Mouse (Mus musculus) gastrocnemius, postnatal 36 days (tissue): ENCODE measurements around the gene Gm49378. TPM values are rescaled to one million over a fixed set of nuclear protein-coding genes. Genes with fewer than 3 reads are reported as not detected.

Experiments
- DNase-seq, 2 experiments: peaks; one replicate each; pipeline ENCODE4 v3.0.0; 2022
- intact Hi-C: fragments of 180-260 bp; cut with DNase I; formaldehyde crosslinking; loops from one replicate; pipeline ENCODE4 v1.15.1; 2025
- total RNA-seq, 2 experiments: library from RNA; stranded (reverse); gene quantifications; 2 replicates each; pipeline ENCODE4 v1.2.3; 2021

Gene Gm49378
- total RNA-seq, 2 experiments from 2014 or later: 1.0 TPM; not detected in 1

- DNase-seq: peak; percentile 91 to 93
- intact Hi-C loops: loop anchor here (5.0 kb wide), 1 partner anchor 41 kb away; no protein-coding TSS in a partner anchor
Measured at GRCm38 (mm10) chr14:55591331-55591891, 46.3 kb downstream of the Gm49378 start, which contains the start of gene Rnf31. TSS of gene Rnf31 (plus strand) at chr14:55591708.

GRCm38 (mm10) chr14:55590748-55591330 lies 46.9 kb downstream of the Gm49378 start, which contains the start of gene Psme2:
TSS of gene Psme2 (minus strand) at chr14:55591113.
- DNase-seq: peak; percentile 89 to 93
- intact Hi-C loops: loop anchor here (5.0 kb wide), 1 partner anchor 41 kb away; no protein-coding TSS in a partner anchor

GRCm38 (mm10) chr14:55589771-55590448 lies 47.8 kb downstream of the Gm49378 start:
- DNase-seq: no peak
- intact Hi-C loops: loop anchor here (5.0 kb wide), 1 partner anchor 42 kb away; no protein-coding TSS in a partner anchor

GRCm38 (mm10) chr14:55589271-55589670 lies 48.4 kb downstream of the Gm49378 start:
- intact Hi-C loops: no loop called here
- no peak for DNase-seq

GRCm38 (mm10) chr14:55586149-55586548 lies 51.5 kb downstream of the Gm49378 start:
- no peak for DNase-seq
- intact Hi-C loops: no loop called here

- intact Hi-C loops: no loop called here
- no peak for DNase-seq
Measured at GRCm38 (mm10) chr14:55585566-55585960, 52.1 kb downstream of the Gm49378 start.

GRCm38 (mm10) chr14:55584702-55585565 lies 52.8 kb downstream of the Gm49378 start, which contains the start of gene Emc9:
TSS of gene Emc9 (minus strand) at chr14:55585302.
- DNase-seq: peak; percentile 69 to 81
- intact Hi-C loops: no loop called here

GRCm38 (mm10) chr14:55584303-55584701 lies 53.4 kb downstream of the Gm49378 start:
- no peak for DNase-seq
- intact Hi-C loops: no loop called here

- peak in 1 of 2 experiments; percentile 2 for DNase-seq
Measured at GRCm38 (mm10) chr14:55581981-55582681, 55.6 kb downstream of the Gm49378 start.

GRCm38 (mm10) chr14:55580731-55581130 lies 57.0 kb downstream of the Gm49378 start:
- intact Hi-C loops: no loop called here
- DNase-seq: peak in 1 of 2 experiments; percentile 2

More at GRCm38 (mm10) chr14:55581981-55582681, 55.6 kb downstream of the Gm49378 start:
- intact Hi-C loops: no loop called here

GRCm38 (mm10) chr14:55579511-55580496 lies 57.9 kb downstream of the Gm49378 start:
- intact Hi-C loops: no loop called here
- DNase-seq: peak in 1 of 2 experiments; percentile 3

Other genes starting within 250 kb of the Gm49378 start
- 10 to 100 TPM; 43.3 to 50.8 TPM for gene Dhrs4, start 159.1 kb downstream of the Gm49378 start, total RNA-seq
- gene Carmil3, start 147.2 kb downstream of the Gm49378 start, total RNA-seq: under 1 TPM; 0.47 to 0.89 TPM
- not detected for gene Cpne6, start 127.5 kb downstream of the Gm49378 start, total RNA-seq
- gene Nrl, start 112.9 kb downstream of the Gm49378 start, total RNA-seq: not detected
- 1 to 10 TPM; 4.2 to 4.5 TPM for gene Pck2, start 97.6 kb downstream of the Gm49378 start, total RNA-seq
- 100 to 1,000 TPM; 102 to 123 TPM for gene Dcaf11, start 77.9 kb downstream of the Gm49378 start, total RNA-seq
- gene A730061H03Rik, start 77.5 kb downstream of the Gm49378 start, total RNA-seq: not detected
- gene Fitm1, start 62.3 kb downstream of the Gm49378 start, total RNA-seq: 100 to 1,000 TPM; 296 to 299 TPM
- gene Psme1, start 59.8 kb downstream of the Gm49378 start, total RNA-seq: 10 to 100 TPM; 67.4 to 69.7 TPM
- gene Emc9, start 52.6 kb downstream of the Gm49378 start, total RNA-seq: 10 to 100 TPM; 29.6 to 34.6 TPM
- 10 to 100 TPM; 55.2 to 59.5 TPM for gene Psme2, start 46.8 kb downstream of the Gm49378 start, total RNA-seq
- gene Rnf31, start 46.2 kb downstream of the Gm49378 start, total RNA-seq: 10 to 100 TPM; 18.8 to 19.6 TPM
- gene Irf9, start 34.3 kb downstream of the Gm49378 start, total RNA-seq: 1 to 10 TPM; 4.1 to 4.6 TPM
- gene Rec8, start 19.9 kb downstream of the Gm49378 start, total RNA-seq: not detected
- gene Ipo4, start 1.9 kb downstream of the Gm49378 start, total RNA-seq: 10 to 100 TPM; 62.1 to 66.9 TPM
- gene Tm9sf1, start 5.9 kb upstream of the Gm49378 start, total RNA-seq: 10 to 100 TPM; 15.0 to 15.2 TPM
- gene Tssk4, start 12.3 kb upstream of the Gm49378 start, total RNA-seq: under 1 TPM in 1 of 2 experiments, not detected in 1; 0.23 TPM
- 10 to 100 TPM; 14.2 to 16.8 TPM for gene Mdp1, start 22.6 kb upstream of the Gm49378 start, total RNA-seq
- 1 to 10 TPM; 1.9 to 2.6 TPM for gene Gmpr2, start 34.0 kb upstream of the Gm49378 start, total RNA-seq
- 100 to 1,000 TPM; 174 to 184 TPM for gene Nedd8, start 34.2 kb upstream of the Gm49378 start, total RNA-seq
- 10 to 100 TPM in 1 of 2 experiments, 1 to 10 TPM in 1; 9.4 to 10.8 TPM for gene Tinf2, start 43.9 kb upstream of the Gm49378 start, total RNA-seq
- gene Tgm1, start 76.0 kb upstream of the Gm49378 start, total RNA-seq: not detected
- 1 to 10 TPM; 8.9 to 9.4 TPM for gene Rabggta, start 84.4 kb upstream of the Gm49378 start, total RNA-seq
- 10 to 100 TPM; 27.3 to 35.9 TPM for gene Dhrs1, start 107.8 kb upstream of the Gm49378 start, total RNA-seq
- gene Nop9, start 107.8 kb upstream of the Gm49378 start, total RNA-seq: 10 to 100 TPM; 10.5 to 11.8 TPM
- not detected for gene Cideb, start 120.6 kb upstream of the Gm49378 start, total RNA-seq
- not detected for gene Ltb4r2, start 123.5 kb upstream of the Gm49378 start, total RNA-seq
- not detected for gene Ltb4r1, start 128.1 kb upstream of the Gm49378 start, total RNA-seq
- gene Adcy4, start 146.2 kb upstream of the Gm49378 start, total RNA-seq: 1 to 10 TPM; 5.3 to 6.5 TPM
- gene Ripk3, start 151.0 kb upstream of the Gm49378 start, total RNA-seq: under 1 TPM; 0.59 to 0.67 TPM
- 1 to 10 TPM; 3.3 TPM for gene Nfatc4, start 185.2 kb upstream of the Gm49378 start, total RNA-seq
- gene Nynrin, start 216.1 kb upstream of the Gm49378 start, total RNA-seq: 1 to 10 TPM; 2.1 to 2.7 TPM
- not detected for gene Cbln3, start 246.5 kb upstream of the Gm49378 start, total RNA-seq
- 1 to 10 TPM; 6.0 to 7.5 TPM for gene Khnyn, start 247.1 kb upstream of the Gm49378 start, total RNA-seq